Mouse (Mus musculus): ENCODE data around the gene Pisd.

DNA sequence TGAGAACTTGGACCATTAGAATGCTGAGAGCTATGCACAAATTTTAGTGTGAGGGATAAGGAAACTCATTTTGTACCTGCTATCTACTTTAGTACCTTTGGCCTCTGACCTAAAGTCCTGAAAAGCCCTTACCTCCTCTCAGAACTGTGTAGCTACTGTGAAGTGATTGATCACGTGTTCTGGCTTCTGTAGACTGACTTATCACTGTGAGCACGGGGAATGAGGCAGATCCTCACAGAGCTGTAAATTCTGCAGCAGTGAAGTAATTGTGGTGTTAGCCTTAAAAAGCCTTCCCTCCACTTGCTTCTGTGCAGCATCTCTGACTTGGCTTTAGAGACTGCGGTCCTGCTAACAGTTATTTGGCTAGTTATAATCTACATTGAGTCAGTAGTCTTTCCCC lies 24.7 kb downstream of the Pisd start:
- TF ChIP-seq POLR2A (IDR thresholded peaks at IDR 0.05; ENCODE audit: control insufficient read depth, extremely low read depth, insufficient read depth, low read length, poor library complexity) = no peak
- TF ChIP-seq CTCF (IDR thresholded peaks at IDR 0.05; ENCODE audit: borderline replicate concordance, control insufficient read depth, extremely low read depth, insufficient read depth, low read length, poor library complexity) = no peak
